Mouse (Mus musculus): ENCODE measurements around the gene 1700029J07Rik.
A peak's percentile ranks its signal among the peaks of the same experiment; 100 is the strongest.

1700029J07Rik gene

DNA sequence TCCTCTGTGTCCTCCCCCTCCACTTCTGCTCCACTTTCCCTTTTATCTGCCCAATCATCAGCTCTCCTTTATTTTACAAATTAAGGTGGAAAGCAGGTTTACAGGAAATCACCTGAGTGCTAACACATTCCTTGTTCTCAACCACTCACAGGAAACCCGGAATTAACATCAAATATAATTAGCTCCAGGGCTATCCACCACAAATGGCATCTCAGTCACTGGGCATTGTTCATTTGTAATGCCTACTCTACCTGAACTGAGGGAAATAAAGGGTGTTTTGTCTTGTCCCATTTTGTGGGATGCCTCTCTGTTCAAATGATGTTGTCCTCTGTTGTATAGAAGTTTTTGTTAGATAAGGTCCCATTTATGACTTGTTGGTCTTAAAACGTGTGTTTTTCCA, 24.4 kb downstream of the 1700029J07Rik start:
- no peak for DNase-seq (ENCODE audit: low spot score)

DNA sequence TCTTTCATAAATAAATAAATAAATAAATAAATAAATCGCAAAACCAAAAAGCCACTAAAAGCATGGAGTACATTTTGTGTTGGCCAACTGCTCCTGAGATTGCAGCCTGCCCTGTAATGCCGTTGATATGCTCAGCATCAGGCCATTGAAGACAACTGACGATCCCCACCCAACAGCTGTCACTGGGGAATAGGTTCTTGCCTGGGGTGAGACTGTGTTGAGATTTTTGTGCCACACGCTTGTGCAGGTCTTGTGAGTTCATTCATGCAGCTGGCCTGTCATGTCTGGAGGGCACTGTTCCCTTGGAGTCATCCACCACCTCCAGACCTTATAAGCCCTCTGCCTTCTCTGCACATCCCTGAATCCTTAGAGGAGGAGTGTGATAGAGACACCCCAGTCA, 28.8 kb downstream of the 1700029J07Rik start:
- no peak for DNase-seq (ENCODE audit: low spot score)

DNA sequence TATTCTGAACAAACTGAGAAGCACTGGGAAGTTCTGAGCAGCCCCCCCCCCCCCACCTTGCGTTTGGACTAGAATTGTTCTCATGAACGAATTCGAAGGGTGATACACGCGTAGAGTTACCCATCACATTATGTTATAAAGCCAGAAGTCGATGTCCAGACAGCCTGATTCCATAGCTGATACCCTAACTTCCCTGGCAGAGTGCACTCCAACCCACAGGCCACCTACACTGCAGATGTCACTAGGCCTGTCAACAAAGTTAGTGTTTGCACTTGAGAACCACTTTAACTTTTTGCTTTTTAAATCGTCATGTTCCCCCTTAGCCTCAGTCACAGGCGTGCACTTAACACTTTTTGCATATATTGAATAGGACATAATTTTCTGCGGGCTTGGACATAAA, 38.1 kb downstream of the 1700029J07Rik start:
- DNase-seq (ENCODE audit: low spot score), result no peak

DNA sequence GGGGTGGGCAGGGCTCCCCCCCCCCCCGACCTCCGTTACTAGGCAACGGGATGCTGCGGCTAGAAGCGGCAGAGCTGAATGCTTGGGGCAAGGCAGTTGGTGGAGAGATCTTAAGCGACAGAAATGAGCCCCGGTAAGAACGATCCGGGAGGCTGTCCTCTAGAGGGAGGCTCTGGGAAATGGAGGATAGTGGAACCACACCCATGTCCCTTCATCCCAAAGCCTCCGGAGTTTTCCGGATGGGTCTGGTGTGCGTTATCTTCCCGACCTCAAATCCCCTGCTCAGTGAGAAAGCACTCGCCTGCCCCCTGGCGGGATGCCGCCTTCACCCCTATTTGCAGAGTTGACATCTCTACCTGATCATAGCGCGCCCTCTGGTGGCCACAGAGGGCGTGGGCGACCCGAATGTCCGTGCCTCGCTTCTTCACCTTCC, 40.5 kb downstream of the 1700029J07Rik start, which contains the start of gene Ccdc110:
Ccdc110 (plus strand) TSS at position 38 of the 433 bp plus-strand sequence.
- DNase-seq (ENCODE audit: low spot score), result peak; percentile 96

- no peak for DNase-seq (ENCODE audit: low spot score)
Observed at GRCm38 (mm10) chr8:45922116-45922515, 52.9 kb downstream of the 1700029J07Rik start.

GRCm38 (mm10) chr8:45920392-45920791, 54.7 kb downstream of the 1700029J07Rik start:
- DNase-seq (ENCODE audit: low spot score), result no peak

GRCm38 (mm10) chr8:45918891-45919290, 56.2 kb downstream of the 1700029J07Rik start:
- DNase-seq (ENCODE audit: low spot score), result no peak

DNA sequence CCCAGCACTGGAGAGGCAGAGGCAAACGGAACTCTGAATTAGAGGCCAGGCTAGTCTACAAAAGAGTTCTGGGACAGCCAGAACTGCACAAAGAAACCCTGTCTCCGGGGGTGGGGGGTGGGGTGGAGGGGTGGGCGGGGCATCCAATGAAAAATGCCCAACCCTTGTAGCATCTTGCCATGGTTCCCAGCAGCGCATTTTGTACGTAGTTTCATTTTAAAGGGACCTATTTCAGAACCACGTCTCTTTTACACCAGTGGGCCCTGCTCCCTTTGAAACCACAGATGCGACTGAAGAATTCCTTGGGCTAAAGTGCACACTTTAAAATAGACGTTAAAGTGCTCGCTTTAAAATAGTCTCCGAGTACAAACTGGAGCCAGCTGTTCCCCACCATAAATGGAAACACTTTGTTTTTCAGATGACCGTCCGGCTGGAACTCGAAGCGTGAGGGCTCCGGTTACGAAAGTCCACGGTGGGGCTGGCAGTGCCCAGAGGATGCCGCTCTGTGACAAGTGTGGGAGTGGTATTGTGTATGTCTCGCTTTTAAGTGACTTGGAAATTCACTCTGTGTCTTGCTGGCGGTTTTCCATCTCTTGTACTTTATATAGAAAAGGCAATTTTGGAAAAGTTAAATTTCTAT, 57.9 kb downstream of the 1700029J07Rik start:
- DNase-seq (ENCODE audit: low spot score), result no peak

DNA sequence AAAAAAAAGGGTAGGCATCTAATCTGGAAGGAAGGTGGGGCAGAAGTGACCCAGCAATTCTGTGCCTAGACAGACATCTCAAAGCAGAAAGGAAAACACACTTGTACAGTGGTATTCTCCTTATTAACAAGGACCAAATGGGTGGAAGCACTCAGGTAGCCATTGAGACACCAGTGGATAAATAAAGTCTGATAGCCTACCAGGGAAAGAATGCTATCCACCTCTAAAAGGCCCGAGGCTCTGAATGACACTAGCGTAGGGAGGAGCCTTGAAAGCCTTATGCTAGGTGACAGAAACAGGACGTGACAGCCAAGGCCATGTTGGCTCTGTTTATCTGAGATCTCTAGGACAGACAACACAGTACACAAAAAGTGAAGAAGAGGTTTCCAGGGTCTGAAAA, 58.6 kb downstream of the 1700029J07Rik start:
- no peak for DNase-seq (ENCODE audit: low spot score)

- no peak for DNase-seq (ENCODE audit: low spot score)
Observed at GRCm38 (mm10) chr8:45913707-45914106, 61.3 kb downstream of the 1700029J07Rik start.

DNA sequence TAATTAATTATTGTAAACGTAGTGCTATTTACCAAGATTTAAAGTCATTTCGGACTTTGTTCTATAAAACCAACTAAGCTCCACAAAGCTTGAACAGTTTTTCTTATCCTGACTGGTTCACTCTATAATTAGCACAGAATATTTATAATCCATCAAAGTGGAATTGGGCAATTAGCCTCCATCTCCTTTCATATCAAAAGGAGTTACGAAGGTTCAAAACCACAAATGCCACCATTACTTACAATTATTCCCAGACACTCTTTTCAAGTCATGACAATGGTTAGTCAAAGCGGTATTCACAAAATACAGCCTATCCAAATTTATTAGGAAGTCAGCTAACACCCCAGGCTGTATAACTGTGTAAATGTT, 68.8 kb downstream of the 1700029J07Rik start:
- DNase-seq (ENCODE audit: low spot score), result no peak

DNA sequence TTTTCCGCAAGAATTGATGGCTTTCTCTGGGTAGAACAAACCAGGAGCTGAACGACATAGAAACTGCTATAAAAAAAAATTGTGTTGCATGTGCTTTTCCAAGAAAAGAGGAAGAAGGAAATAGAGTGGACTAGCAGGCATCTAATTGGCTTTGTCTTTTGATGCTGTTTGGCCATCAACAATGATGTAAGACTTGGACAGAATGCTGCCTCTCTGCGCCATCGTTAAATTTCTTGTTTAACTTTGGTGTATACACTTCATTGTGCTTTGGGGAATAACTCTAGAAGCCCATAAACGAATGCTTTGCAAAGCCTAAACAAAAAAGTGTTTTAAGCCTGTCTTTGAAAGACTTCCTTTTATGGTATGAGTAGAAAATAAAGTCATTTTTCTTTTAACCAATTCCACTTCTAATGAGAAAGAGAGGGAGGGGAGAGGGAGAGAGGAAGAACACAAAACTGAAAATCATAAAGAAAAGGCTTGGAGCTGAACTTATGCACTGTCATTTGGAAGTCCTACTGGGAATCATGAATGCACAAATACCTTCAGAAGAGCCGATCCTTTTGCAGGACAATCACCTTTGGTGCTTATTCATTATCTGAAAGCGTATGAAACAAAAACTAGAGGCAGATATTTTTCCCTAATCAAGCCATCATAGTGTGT, 69.3 kb downstream of the 1700029J07Rik start:
- no peak for DNase-seq (ENCODE audit: low spot score)

GRCm38 (mm10) chr8:45903659-45904058, 71.4 kb downstream of the 1700029J07Rik start:
- DNase-seq (ENCODE audit: low spot score), result peak; percentile 23
